Mouse (Mus musculus) lung, postnatal 0 days (tissue): ENCODE measurements at regions not wholly inside any gene's neighbourhood (a gene's known extent, or its start where the extent isn't known, plus 50 kb on each side); places are given as distances from the start of the nearest gene placed in this dataset.

Source experiments
- CTCF ChIP-seq: IDR thresholded peaks from 2 replicates; pipeline ENCODE4 v1.5.1; 2016; ENCODE audit warnings: antibody characterized with exemption, mild to moderate bottlenecking
- EP300 ChIP-seq: IDR thresholded peaks from 2 replicates; pipeline ENCODE4 v1.6.1; 2016; ENCODE audit warnings: antibody characterized with exemption, mild to moderate bottlenecking, control low read depth

DNA sequence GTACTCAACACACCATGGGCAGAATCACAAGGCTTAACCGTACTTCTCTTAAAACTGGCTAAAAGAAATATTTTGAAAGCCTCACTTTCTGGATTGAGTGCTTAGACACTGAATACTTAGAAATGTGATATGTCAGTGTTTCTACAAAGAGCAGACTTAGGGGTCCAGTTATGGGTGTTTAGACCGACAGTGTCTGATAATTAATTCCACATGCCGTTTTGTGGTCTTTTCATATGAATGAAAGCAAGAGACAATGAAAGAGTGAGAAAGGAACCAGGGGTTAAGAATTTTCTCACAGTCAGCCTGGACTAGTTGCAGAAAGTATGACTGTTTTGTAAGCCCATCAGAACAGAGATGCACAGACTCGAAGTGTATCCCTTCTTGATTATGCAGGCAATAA lies 324.8 kb upstream of the Intu start:
- TF ChIP-seq CTCF, result no peak
- no peak for TF ChIP-seq EP300
